Mouse (Mus musculus): Measurements from ENCODE around the gene Lad1.

The Lad1 gene

DNA sequence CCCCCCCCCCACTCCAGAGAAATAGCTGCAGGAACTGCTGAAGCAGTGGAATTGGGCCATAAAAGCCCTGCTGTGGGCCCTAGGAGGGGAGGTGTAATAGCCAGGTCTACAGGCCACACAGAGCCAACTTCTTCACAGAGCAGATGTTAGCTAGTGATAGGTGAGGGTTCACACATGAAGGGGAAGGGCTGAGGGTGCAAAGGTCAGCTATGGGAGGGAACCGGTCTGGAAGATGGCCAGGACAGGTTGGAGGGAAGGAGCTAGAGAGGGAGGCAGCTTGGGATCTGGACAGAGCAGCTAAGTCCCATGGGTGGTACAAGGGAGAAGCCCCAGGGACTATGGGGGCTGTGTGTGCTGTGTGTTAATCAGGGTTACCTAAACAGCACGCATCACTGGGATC, 8.2 kb upstream of the Lad1 start:
- no peak for DNase-seq

GRCm38 (mm10) chr1:135811016-135811646, 7.3 kb upstream of the Lad1 start:
- peak; percentile 65 for DNase-seq

GRCm38 (mm10) chr1:135812205-135812604, 6.2 kb upstream of the Lad1 start:
- no peak for DNase-seq

- no peak for DNase-seq
These were observed 5.8 kb upstream of the Lad1 start for GRCm38 (mm10) chr1:135812618-135813017.

DNA sequence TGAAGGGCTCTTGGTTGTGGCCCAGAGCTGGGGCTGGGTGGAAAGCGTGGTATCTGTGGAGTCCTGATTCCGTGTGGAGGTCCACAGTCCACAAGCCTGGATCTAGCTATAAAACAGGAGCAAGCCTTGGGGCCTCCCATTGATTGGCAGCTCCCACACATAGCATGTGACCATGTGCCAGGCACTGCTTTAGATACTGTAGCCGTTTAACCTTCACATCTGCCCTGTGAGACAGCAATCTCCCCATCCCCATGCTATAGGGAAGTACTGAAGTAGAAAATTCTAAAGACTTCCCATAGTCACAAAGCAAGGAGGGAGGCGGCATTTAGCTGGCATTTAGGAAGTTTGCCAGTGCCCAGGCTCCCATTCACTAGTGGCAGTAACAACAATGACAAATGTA, 5.3 kb upstream of the Lad1 start:
- DNase-seq: no peak

GRCm38 (mm10) chr1:135813687-135814395, 4.6 kb upstream of the Lad1 start:
- no peak for DNase-seq

DNA sequence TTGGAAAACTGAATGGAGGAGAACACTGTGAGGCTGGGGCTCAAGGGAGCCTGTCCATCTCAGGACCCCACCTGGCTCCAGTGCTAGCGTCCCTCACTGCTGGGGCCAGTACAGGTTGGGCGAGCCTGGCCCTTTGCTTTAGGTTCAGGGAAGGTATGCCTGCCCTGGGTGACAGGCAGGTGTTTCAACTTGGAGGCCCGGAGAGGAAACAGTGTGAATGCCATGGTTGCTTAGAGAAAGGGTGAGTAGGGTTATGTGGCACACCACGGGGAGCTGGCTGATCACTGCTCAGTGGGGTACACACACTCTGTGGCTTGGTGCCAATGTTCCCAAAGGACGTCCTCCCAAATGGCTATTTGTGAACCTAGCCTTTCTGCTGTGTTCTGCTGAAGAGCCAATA, 3.9 kb upstream of the Lad1 start:
- DNase-seq: no peak

DNA sequence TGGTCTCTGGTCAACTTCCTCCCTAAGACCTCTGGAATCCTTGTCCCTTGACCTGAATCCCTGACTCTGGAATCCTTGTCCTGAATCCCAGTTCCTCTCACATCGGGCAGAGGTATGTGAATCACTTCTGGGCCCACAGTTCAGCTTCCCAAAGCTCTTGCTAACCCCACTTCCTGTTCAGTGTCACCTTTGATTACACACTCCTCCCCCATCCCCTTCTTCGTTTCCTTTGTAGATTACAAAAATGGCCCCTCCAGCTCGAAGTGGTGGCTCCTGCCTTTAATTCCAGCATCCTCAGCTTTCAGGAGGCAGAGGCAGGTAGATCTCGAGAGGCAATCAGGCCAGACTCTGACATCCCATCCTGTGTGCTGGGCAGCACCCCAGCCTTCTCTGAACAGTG, 803 bp upstream of the Lad1 start:
- no peak for DNase-seq

GRCm38 (mm10) chr1:135820071-135820470, 1.7 kb downstream of the Lad1 start:
- no peak for DNase-seq

DNA sequence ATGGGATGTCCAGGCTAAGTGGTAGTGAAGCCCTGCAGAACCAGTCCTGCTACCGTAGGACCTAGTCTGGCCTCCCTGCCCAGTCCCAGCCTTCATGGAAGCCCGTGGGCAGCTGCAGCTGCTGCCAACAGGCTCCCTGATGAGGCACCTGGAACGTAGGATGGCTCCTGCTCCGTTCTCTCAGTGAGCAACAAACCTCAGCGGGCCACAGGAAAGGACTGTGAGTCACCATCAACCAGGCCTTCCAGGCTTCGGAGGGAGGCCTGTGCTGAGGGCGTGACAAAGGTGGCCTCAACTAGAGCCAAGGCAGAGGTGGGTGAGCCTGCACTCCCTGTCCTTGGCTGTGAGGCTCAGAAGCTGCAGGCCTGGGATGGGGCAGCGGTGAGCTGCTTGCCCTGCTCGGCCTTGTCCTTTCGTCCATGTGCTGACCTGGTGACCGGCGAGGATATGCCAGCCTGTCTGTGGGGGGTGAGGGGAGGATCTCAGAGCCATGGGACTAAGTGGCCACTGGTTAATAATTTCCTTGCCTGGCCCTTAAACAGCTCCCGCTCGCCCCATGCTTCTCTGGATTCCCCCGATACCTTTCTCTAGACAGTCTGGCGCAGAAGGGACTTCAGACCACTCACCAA, 2.5 kb downstream of the Lad1 start:
- DNase-seq: peak; percentile 25

GRCm38 (mm10) chr1:135821780-135822179, 3.4 kb downstream of the Lad1 start:
- no peak for DNase-seq

GRCm38 (mm10) chr1:135828918-135829317, 10.5 kb downstream of the Lad1 start:
- peak; percentile 41 for DNase-seq

DNA sequence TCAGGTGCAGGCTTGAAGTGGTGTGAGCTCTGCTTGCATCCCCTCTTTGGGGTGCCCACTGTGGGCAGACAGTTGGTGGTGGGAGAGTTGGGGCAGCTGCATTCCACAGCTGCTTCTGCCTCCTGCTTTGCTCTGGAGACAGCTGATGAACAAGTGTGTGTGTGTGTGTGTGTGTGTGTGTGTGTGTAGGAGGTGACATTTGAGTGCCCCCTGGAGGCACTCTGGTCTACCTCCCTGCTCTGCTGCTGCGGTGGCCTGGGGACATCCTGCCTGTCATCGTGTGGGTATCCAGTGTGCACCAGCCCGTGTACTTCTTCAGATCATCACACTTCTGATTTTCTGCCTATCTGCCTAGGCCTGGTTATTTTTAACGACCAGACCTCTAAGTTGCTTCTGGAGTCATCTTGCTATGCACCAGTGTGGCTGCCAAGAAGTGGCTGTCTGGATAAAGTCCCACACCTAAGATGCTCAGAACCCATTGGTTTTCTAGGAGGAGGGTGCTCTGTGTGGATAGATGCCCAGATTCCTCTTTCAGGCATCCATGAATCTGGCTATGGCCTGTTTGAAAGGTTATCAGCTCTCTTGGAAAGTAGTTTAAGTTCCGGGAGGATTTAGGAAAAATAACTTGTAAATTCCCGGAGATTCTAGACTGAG, 15.9 kb downstream of the Lad1 start:
- DNase-seq: no peak

GRCm38 (mm10) chr1:135834983-135835382, 16.6 kb downstream of the Lad1 start:
- DNase-seq: no peak

DNA sequence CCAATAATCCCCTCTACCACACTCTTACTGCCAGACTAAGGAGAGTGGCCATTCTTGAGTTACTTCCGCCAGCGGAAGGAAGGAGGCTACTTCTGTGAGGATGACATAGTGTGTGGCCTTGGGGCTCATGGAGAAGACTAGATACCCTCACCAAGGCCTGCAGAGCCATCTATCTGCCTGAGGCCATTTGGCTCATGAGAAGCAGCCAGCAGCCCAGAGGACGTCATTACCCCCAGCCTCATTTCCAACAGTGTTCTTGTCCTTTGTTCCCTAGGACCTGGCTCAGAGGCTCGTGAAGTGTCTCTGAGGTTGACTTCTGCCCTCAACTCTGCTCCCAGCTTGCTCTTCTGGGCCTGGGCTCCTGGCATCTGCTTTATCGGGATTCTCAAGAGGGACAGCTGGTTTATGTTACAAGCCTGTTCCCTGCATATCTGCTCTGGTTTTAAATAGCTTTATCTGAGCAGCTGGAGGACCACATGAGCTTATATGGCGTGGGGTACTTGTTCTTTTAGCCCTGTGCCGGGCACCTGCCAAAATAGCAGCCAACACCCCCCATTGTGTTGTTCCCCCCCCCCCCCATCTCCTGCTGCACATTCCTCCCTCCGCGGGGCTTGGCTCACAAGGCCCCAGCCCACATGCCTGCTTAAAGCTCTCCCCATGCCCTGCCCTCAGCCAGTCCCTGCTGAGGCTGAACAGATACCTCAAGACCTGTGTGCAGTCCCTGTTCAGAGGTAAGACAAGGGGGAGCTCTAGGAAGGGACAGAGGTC, 17.5 kb downstream of the Lad1 start, which contains the start of gene Tnnt2:
Gene Tnnt2, plus strand, starts transcription at position 639 of the 768 bp plus-strand sequence.
- peak; percentile 23 for DNase-seq

DNA sequence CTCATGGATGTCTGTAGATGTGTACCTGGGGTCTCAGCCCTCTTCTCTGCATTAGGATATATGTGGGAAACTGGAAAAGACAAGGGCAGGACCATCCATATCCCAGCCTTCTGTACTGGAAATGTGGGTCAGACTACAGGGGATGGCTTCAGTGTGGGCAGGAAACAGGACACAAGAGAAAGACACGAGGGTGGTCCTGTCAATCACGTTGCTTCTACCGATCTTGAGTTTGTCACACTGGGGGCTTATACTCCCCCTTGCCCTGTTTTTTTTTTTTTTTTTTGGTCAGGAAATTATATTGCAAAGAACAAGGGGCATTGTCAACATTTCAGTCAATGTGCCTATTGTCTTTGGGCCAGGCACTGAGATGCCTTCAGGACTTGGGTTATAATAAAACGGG, 20.2 kb downstream of the Lad1 start:
- no peak for DNase-seq

GRCm38 (mm10) chr1:135839065-135839464, 20.7 kb downstream of the Lad1 start:
- DNase-seq: no peak

GRCm38 (mm10) chr1:135840675-135841395, 22.4 kb downstream of the Lad1 start:
- DNase-seq: no peak

DNA sequence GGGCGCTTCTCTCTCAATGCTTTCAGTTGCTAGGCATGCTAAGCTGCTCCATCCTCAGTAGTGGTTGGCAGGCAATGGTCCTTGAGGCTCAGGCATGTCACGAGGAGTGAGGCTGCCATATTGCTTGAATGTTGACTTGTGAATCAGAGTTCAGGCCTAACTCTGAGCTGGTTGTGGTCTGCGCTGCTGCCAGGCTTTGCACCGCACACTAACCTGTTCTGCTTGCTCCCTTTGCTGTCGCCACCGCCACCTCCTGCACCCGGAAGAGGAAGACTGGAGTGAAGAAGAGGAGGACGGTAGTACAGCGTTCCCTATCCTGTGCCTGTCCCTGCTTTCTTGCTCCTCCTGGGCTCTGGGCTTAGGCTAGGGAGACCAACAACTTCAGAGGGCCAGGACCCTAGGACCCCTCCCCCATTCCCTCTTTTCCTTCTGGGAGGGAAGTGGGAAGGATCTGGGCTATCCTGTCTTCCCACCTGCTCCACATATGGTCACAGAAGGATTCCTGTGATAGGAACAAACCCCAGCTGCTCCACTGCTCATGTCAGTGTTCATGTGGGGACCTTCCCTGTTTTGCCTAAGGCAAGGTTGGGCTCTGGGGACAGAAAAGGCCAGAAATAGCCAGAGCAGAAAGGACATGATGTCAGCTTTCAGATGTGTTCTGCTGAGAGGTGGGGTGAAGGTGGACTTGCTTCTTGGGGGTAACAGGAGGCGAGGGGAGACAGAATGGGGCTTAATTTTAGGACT, 25.3 kb downstream of the Lad1 start:
- DNase-seq: no peak

DNA sequence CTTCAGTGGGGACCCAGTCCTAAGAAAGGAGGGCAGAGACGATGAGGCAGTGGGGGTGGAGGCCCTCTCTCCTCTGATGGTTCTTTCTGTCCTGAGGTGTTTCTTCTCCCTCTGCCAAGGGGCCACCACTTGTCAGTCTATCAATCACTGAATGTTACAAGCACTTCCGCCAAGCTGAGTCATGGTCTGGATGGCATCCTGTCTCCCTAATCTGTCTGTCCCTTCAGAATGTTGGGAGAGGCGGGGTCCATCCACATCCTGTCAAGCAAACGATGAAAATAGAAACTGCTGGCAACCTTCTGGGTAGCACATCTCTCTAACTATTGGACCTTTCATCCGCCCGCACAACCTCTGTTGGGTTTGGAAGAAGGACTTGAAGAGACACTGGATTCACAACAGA, 26.1 kb downstream of the Lad1 start:
- no peak for DNase-seq

GRCm38 (mm10) chr1:135846632-135847031, 28.2 kb downstream of the Lad1 start:
- DNase-seq: no peak

All from layer of hippocampus, adult 9-11 months (tissue).